Mouse (Mus musculus) small intestine, adult 2 months (tissue): ENCODE measurements around the gene Sertad2.

Experiments
- CTCF ChIP-seq: fragments of 200-500 bp; IDR thresholded peaks from 2 replicates; pipeline ENCODE4 v1.5.1; 2012; ENCODE audit warnings: low read depth, mild to moderate bottlenecking, control low read depth, inconsistent platforms, low read length, moderate library complexity, mixed read lengths; ENCODE audit not compliant: insufficient replicate concordance, insufficient read length; ENCODE audit errors: extremely low read depth
- POLR2A ChIP-seq: fragments of 200-500 bp; IDR thresholded peaks from 2 replicates; pipeline ENCODE4 v1.6.1; 2012; ENCODE audit warnings: low read depth, mild to moderate bottlenecking, control low read depth, inconsistent platforms, low read length, moderate library complexity

GRCm38 (mm10) chr11:20555651-20556050, 12.6 kb downstream of the Sertad2 start:
- no peak for TF ChIP-seq POLR2A
- TF ChIP-seq CTCF: no peak
